Mouse (Mus musculus) bone marrow, adult 2 months (tissue): ENCODE results near the gene 4930535I16Rik.

Experiments
- CTCF ChIP-seq: fragments of 200-500 bp; IDR thresholded peaks from 2 replicates; pipeline ENCODE4 v1.5.1; 2011; ENCODE audit warnings: low read length, control low read depth; ENCODE audit not compliant: control insufficient read depth, insufficient read depth
- POLR2A ChIP-seq: fragments of 200-500 bp; IDR thresholded peaks from 2 replicates; pipeline ENCODE4 v1.6.1; 2011; ENCODE audit warnings: low read depth, mild to moderate bottlenecking, control low read depth, low read length, borderline replicate concordance; ENCODE audit not compliant: control insufficient read depth

- no peak for TF ChIP-seq CTCF
- no peak for TF ChIP-seq POLR2A
These were observed 14.4 kb downstream of the 4930535I16Rik start for GRCm38 (mm10) chr4:123903432-123903831.
